Mouse (Mus musculus): ENCODE data around the gene Muc5b. TPM values are rescaled to one million over a fixed set of nuclear protein-coding genes. Genes with fewer than 3 reads are reported as not detected.
"Not testable (repeated sequence)": the region's sequence is repeated elsewhere in the genome, so short reads cannot be mapped to it uniquely, and the experiment has no call there.

The Muc5b gene
- total RNA-seq (2021) = not detected
- long read RNA-seq, experiment 1 = 0 reads
- long read RNA-seq, experiment 2 = 0 reads

DNA sequence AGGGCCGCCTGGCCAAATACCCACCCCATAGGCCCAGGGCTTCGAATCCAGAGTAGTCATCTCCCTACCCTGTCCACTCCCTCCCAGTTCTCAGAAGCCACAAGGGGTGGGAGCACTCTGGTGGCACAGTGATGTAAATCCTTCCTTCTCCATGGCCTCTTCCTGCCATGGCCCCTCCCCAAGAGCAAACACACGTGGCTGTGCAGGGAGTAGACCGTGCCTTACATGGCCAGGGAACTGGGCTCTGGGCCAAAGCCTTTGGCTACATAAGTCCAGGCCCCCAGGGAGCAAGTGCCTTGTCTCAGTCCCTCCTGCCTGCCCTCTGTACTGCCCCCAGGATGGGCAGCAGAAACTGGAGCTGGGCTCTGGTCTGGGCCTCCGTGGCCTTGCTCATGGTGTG, at the start of gene Muc5b:
Muc5b (plus strand) TSS at position 292 of the 400 bp plus-strand sequence.
- no peak for TF ChIP-seq CTCF (IDR thresholded peaks at IDR 0.05)
- no peak within 1 kb of the TSS for H3K27ac ChIP-seq
- no peak within 1 kb of the TSS for H3K4me3 ChIP-seq
- DNase-seq = no peak
- intact Hi-C loops (cut with DNase I) = no loop called here

DNA sequence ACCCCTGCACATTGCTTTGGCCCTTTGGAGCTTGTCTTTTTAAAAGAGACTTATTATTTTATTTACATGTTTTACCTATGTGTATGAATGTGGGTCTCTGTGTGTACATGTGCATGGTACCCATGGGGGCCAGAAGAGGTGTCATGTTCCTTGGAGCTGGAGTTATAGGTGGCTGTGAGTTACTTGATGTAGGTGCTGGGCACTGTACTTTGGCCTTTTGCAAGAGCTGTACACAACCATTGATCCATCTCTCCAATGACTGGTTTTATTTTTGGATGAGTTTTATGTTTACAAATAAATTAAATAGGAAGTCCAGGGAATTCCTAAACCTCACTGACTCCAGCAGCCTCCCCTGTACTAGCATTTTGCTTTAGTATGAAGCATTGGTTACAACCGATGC, 44.6 kb upstream of the Muc5b start:
- intact Hi-C loops (cut with DNase I) = no loop called here
- no peak for DNase-seq
- Histone ChIP-seq H3K4me3 (no peak overlapping the region), H3K27ac (no peak overlapping the region)
- no peak for TF ChIP-seq CTCF (IDR thresholded peaks at IDR 0.05)

DNA sequence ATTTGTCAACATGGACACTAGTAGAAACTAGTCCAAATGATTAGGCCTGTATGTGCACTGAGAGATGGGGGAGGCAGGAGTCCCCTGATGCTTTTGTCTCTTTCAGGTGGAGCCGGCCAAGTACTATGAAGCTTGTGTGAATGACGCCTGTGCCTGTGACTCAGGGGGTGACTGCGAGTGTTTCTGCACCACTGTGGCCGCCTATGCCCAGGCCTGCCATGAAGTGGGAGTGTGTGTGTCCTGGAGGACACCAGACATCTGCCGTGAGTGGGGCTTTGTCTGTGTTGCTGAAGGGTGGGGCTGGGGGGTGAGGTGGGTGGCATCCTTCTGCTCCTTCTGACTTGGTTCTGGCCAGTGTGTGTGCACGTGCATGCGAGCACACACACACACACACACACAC, 35.7 kb upstream of the Muc5b start:
- no peak for TF ChIP-seq CTCF (IDR thresholded peaks at IDR 0.05)
- H3K27ac ChIP-seq = no peak overlapping the region
- no peak for DNase-seq
- intact Hi-C loops (cut with DNase I) = no loop called here
- no peak overlapping the region for H3K4me3 ChIP-seq

DNA sequence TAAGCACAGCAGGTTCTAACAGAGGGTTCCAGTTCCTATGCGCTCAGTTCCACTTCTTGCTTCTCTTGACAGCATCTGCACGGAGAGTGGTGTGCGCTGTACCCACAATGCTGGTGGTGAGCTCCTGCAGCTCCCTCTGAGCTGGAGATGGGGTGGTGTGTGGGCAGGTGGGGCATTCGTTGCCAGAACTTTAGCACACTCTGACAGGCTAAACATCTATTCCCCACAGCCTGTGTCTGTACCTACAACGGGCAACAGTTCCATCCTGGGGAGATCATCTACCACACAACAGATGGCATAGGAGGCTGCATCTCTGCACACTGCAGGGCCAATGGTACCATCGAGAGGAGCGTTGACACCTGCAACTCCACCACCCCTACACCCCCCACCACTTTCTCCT, 33.5 kb upstream of the Muc5b start:
- Histone ChIP-seq H3K27ac (no peak overlapping the region), H3K4me3 (no peak overlapping the region)
- TF ChIP-seq CTCF (IDR thresholded peaks at IDR 0.05) = no peak
- intact Hi-C loops (cut with DNase I) = no loop called here
- DNase-seq = no peak

DNA sequence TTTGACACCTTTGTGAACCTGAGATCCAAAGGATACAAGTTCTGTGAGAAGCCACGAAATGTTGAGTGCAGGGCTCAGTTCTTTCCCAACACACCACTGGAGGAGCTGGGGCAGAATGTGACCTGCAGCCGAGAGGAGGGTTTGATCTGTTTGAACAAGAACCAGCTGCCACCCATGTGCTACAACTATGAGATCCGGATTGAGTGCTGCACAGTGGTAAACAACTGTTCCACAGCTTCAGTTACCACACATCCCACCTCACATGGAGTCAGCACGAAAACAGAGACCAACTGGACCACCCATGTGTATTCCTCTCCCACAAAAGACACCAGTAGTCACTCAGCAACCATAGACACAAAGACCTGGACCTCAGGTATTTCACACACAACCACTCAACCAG, 31.0 kb upstream of the Muc5b start:
- H3K4me3 ChIP-seq; DNase-seq; intact Hi-C loops (cut with DNase I); H3K27ac ChIP-seq: not testable (repeated sequence)

DNA sequence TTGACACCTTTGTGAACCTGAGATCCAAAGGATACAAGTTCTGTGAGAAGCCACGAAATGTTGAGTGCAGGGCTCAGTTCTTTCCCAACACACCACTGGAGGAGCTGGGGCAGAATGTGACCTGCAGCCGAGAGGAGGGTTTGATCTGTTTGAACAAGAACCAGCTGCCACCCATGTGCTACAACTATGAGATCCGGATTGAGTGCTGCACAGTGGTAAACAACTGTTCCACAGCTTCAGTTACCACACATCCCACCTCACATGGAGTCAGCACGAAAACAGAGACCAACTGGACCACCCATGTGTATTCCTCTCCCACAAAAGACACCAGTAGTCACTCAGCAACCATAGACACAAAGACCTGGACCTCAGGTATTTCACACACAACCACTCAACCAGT, 28.9 kb upstream of the Muc5b start:
- DNase-seq; H3K4me3 ChIP-seq; intact Hi-C loops (cut with DNase I); H3K27ac ChIP-seq: not testable (repeated sequence)

DNA sequence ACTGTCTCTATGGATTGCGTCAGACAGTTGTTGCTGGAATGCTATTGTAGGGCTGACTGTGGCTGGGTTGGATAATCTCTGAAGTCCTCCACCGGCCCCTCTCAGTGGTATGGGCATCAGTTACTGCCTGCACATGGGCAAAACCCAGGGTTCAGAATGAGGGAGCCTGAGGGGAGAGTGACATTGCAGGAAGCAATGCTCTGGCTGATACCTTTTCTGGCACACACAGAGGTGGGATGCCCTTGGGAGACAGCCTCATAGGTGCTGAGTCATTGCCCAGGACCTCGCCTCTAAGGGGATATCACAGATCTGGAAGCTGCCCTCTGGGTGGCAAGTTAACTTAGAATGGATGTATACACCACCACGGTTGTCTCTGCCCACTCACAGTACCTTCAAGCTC, 25.5 kb upstream of the Muc5b start:
- no peak for TF ChIP-seq CTCF (IDR thresholded peaks at IDR 0.05)
- H3K4me3 ChIP-seq = no peak overlapping the region

DNA sequence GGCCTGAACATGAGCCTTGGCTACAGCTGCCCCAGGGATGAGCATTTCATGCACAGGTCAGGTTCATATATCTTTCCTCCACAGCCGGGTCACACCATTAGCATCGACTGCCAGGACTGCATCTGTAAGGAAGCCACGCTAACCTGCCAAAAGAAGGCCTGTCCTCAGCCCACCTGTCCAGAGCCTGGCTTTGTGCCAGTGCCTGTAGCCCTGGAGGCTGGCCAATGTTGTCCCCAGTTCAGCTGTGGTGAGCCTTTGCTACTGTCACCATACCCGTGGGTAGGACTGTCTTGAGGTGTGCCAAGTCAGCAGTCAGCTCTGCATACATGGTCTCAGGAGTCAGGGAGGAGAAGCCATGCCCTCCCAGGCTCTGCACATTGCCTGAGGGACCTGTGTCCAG, 23.5 kb upstream of the Muc5b start:
- H3K4me3 ChIP-seq = no peak overlapping the region
- no peak overlapping the region for H3K27ac ChIP-seq
- TF ChIP-seq CTCF (IDR thresholded peaks at IDR 0.05) = no peak
- intact Hi-C loops (cut with DNase I) = no loop called here
- DNase-seq = peak; percentile 36

More for the DNA sequence above, 25.5 kb upstream of the Muc5b start:
- no peak overlapping the region for H3K27ac ChIP-seq
- DNase-seq = no peak
- intact Hi-C loops (cut with DNase I) = no loop called here

DNA sequence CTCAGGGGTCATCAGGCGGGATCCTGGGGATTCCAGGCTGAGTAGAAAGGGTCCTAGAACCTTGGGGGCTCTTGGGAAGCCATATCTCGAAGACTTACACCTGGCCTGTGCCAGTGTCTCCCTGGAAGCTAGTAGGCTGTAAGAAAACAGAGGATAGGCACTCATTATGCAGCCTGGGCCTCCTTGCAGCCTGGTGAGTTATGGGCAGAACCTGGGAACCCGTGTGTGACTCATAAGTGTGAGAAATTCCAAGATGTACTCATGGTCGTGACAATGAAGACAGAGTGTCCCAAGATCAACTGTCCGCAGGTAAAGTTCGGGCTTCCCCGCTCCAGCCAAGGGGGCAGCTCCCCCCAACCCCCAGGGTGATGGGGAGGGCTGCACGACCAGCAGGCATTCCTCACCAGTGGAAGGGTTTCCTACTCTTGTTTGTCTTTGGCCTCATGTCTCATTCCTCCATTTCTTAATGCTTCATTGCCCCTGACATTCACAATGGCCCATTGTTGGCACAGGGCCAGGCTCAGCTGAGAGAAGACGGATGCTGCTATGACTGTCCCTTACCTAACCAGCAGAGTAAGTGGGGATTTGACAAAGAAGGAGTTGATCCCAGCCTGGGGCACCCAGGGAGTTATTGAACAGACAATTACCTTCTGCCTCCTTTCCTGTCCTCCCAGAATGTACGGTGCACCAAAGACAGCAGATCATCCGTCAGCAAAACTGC, 21.4 kb upstream of the Muc5b start:
- Histone ChIP-seq H3K4me3 (no peak overlapping the region), H3K27ac (no peak overlapping the region)
- intact Hi-C loops (cut with DNase I) = no loop called here
- no peak for TF ChIP-seq CTCF (IDR thresholded peaks at IDR 0.05)
- DNase-seq = no peak

DNA sequence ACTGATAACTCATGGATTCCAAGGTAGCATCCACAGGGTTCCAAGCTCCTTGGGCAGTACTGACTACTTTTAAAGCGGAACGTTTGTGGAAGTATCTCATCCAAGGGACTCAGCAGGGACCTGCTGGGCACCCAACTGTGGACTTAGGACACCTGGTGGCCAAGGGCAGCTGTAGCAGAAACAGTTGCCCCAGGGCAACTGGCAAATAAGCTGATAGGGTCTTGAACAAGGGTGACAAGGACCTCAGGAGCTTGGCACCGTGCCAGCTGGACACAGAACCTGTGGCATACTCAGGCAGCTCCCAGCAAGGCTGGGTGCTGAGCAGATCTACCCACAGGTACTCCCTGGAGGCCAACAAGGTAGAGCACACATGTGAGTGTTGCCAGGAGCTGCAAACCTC, 20.6 kb upstream of the Muc5b start:
- H3K27ac ChIP-seq = no peak overlapping the region
- TF ChIP-seq CTCF (IDR thresholded peaks at IDR 0.05) = no peak
- DNase-seq = no peak
- intact Hi-C loops (cut with DNase I) = no loop called here
- H3K4me3 ChIP-seq = no peak overlapping the region

DNA sequence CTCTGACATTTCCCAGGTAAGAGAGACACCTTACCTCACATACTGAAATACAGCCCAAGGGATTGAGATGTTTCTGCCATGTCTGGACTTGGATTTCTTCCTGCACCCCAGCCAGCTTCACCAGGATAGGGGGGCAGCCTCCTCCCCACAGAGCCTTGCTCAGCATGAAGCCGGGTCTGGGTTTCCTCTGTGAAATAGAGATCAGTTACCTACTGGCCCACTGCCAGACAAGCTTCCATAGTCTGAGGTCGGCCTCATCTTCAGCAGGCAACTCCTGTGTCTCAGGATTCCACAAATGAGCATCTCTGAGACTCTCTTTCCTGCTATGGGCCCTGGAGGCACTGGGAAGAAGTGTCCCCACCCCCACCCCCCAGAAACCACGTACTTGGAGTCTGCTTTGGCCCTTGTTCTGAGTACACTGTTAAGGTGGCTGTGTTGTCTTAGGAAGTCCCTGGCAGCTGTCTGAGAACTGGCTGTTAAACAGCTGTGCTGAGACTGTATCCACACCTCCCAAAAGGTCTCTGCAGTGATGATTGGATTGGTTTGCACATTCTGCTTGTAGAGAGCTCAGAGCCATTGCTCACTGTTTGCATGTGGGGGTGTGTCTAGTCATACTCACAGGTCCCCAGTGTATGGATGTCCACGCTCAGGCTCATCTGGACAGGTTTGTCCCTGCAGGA, 16.1 kb upstream of the Muc5b start:
- H3K27ac ChIP-seq = no peak overlapping the region
- intact Hi-C loops (cut with DNase I) = no loop called here

DNA sequence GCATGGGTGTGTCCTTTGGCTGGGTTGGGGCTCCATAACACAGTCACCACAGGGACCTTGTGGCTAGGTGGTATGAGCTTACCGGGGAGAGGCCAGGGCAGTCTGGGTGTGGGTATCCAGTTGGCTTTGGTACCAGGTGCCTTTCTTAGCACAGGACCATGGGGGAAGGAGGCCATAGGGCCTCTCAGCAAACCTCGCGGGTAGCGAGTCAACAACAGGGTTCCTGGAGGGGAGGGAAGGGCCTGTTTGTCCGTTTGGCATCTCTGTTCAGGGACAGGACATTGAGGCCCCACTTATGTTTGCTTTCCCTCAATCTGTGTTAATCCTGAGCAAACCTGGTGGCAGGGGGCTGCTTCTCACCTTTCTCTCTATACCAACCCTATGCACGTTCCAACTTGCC, 15.2 kb upstream of the Muc5b start:
- Histone ChIP-seq H3K27ac (no peak overlapping the region), H3K4me3 (no peak overlapping the region)
- intact Hi-C loops (cut with DNase I) = no loop called here
- no peak for TF ChIP-seq CTCF (IDR thresholded peaks at IDR 0.05)
- DNase-seq = no peak

More for the DNA sequence above, 16.1 kb upstream of the Muc5b start:
- TF ChIP-seq CTCF (IDR thresholded peaks at IDR 0.05) = no peak
- no peak overlapping the region for H3K4me3 ChIP-seq
- DNase-seq = no peak

DNA sequence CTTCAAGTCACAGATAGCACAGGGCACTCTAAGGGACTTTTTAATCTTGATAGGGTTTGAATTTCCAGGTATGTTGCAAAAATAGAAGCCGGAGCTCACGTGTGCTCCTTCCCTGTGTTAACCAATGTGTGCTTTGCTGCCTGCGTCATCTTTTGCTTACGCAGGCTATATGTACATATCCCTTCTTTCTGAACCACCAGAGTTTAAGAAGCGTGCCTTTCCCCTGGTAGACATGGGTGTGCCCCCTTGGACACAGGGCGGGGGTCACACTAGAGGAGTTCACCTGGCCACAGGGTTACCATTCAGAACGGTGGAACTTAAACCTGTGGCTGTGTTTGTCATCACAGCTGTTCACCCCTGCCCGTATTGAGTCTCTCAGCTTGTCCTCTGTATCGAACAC, 14.5 kb upstream of the Muc5b start:
- no peak overlapping the region for H3K4me3 ChIP-seq
- TF ChIP-seq CTCF (IDR thresholded peaks at IDR 0.05) = no peak
- intact Hi-C loops (cut with DNase I) = no loop called here
- DNase-seq = no peak
- H3K27ac ChIP-seq = no peak overlapping the region

DNA sequence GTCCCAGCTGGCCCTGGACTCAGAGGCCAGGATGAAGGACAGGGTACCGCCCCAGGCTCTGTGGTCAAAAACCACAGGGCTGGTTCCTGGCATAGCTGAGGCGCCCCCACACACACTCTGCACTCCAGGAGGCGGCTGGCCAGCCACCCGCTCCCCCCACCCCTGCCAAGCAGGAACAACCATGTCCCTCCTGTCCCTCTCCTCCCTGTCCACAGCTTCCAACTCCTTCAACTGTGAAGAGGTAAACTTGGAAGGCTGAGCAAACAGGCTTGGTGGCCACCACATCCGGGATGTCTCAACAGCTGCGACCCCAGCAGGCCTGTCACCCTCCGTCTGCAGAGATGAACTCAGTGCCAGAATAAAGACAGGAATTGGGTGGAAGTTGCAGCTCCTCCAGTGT, 2.9 kb upstream of the Muc5b start:
- Histone ChIP-seq H3K27ac (no peak overlapping the region), H3K4me3 (no peak overlapping the region)
- intact Hi-C loops (cut with DNase I) = no loop called here
- TF ChIP-seq CTCF (IDR thresholded peaks at IDR 0.05) = no peak
- DNase-seq = no peak

All from gastrocnemius, adult 2 months (tissue).